Mouse (Mus musculus): ENCODE data around the gene Sik3.

DNA sequence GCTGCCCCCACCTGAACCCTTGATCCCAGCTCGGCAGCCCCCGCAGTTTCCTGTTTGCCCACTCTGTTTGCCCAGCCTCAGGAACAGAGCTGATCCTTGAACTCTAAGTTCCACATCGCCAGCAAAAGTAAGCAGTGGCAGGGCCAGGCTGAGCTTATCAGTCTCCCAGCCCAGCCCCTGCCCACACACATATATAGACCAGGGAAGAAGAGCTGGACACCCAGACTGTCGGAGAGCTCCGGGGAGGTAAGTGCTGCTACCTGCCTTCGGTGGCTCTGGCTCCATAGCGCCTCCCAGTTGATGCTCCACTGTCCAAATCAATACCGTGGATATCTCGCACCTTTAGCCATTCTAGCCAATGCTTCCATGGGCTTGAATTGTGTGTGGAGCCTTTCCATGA lies 215.9 kb downstream of the Sik3 start, which contains the start of gene Apoa1:
- TF ChIP-seq CTCF (IDR thresholded peaks at IDR 0.05) (no peak), EP300 (IDR thresholded peaks at IDR 0.05; ENCODE audit: insufficient read depth, low read depth, low read length) (no peak), POLR2A (IDR thresholded peaks at IDR 0.05; ENCODE audit: insufficient read depth, low read depth, low read length) (no peak)
